Mouse (Mus musculus) thymus, adult 2 months (tissue): ENCODE data around the gene Mfsd4b4. TPM values are rescaled to one million over a fixed set of nuclear protein-coding genes. Genes with fewer than 3 reads are reported as not detected.

Experiments
- DNase-seq: peaks from one replicate; pipeline ENCODE4 v3.0.0; 2021
- H3K27ac ChIP-seq: fragments of 200-500 bp; 2 replicates; pipeline ENCODE4 v1.5.1; 2012; ENCODE audit warnings: low read length, control low read depth; ENCODE audit not compliant: control insufficient read depth, insufficient read depth
- H3K27me3 ChIP-seq: fragments of 200-500 bp; 2 replicates; pipeline ENCODE4 v1.6.1; 2012; ENCODE audit warnings: mild to moderate bottlenecking, low read length, moderate library complexity, mixed read lengths; ENCODE audit not compliant: control insufficient read depth, insufficient read depth
- H3K36me3 ChIP-seq: fragments of 200-500 bp; 2 replicates; pipeline ENCODE4 v1.6.1; 2012; ENCODE audit warnings: mild to moderate bottlenecking, low read length, moderate library complexity; ENCODE audit not compliant: control insufficient read depth, insufficient read depth
- H3K4me1 ChIP-seq: fragments of 200-500 bp; replicated peaks from 2 replicates; pipeline ENCODE4 v1.6.1; 2012; ENCODE audit warnings: low read length; ENCODE audit not compliant: control insufficient read depth, insufficient read depth
- H3K4me3 ChIP-seq: fragments of 200-500 bp; 2 replicates; pipeline ENCODE4 v1.5.1; 2012; ENCODE audit warnings: mild to moderate bottlenecking, low read length, control low read depth, moderate library complexity; ENCODE audit not compliant: control insufficient read depth, insufficient read depth
- CTCF ChIP-seq: fragments of 200-500 bp; IDR thresholded peaks from 2 replicates; pipeline ENCODE4 v1.5.1; 2012; ENCODE audit warnings: mild to moderate bottlenecking, control low read depth, low read length, moderate library complexity, borderline replicate concordance; ENCODE audit not compliant: control insufficient read depth, poor library complexity, insufficient read depth; ENCODE audit errors: extremely low read depth
- POLR2A ChIP-seq: fragments of 200-500 bp; IDR thresholded peaks from 2 replicates; pipeline ENCODE4 v1.6.1; 2012; ENCODE audit warnings: mild to moderate bottlenecking, low read length, control low read depth, moderate library complexity; ENCODE audit not compliant: control insufficient read depth, poor library complexity, insufficient read depth; ENCODE audit errors: extremely low read depth
- WGBS: fragments of 180-500 bp; shearing (Covaris S2); methylation state at CpG from one replicate; pipeline ENCODE4 v1.1.7; 2018; 5-methylcytosine and 5-hydroxymethylcytosine counted together
- polyA plus RNA-seq: library from polyadenylated mRNA; depleted of rRNA; stranded (reverse); fragments of >200 nt; gene quantifications from 2 replicates; pipeline ENCODE4 v1.2.3, GENCODE M21; 2012

Mfsd4b4 gene
- polyA plus RNA-seq, 1 experiment = 4.9 TPM

DNA sequence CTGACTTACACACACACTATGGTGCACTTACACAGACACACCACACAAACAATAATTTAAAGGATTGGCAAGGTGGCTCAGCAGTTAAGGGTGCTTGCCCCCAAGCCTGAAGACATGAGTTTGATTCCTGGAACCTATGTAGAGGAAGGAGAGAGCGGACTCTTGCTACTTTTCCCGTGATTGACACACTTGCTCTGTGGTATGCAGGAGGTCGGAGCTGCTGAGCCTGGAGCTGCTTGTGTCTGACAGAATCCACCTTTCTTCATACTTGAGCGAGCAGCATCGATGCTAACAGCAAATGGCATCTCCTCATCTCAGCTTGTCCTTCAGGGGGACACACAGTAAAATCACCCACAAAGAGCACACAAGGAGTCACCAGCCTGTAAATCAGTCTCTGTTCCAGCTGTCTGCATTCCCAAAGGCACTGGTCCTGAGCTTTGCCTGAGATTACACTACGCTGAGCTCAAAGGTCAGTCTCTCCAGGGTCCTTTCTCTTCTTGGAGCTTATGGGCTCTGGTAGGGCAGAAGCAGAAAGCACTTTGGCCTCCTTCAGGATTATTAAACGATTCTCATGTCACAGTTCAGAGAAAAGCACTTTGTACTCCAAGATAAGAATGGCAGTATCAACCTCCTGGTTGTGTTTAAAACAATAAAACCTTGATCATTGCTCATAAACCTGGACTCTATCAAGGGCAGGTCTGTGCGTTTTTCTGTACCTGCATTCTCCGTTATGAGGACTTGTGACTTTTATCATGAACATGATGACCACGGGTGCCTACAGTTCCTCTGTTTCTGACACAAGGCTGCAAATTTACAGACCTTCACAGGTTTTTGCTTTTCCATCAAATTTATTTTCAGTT is 8.0 kb upstream of the Mfsd4b4 start:
- no peak overlapping the region for H3K4me3 ChIP-seq
- TF ChIP-seq CTCF (no peak), POLR2A (no peak)
- H3K36me3 ChIP-seq = no peaks in the 10 kb centered on the region
- no peak overlapping the region for H3K27ac ChIP-seq
- no peaks in the 10 kb centered on the region for H3K27me3 ChIP-seq
- no peak for DNase-seq
- 91% methylated on average over 10 of the region's 10 CpGs for WGBS
- H3K4me1 ChIP-seq = 0 out of 2 replicates have a peak, but pooled peaks cover 6% of the 10 kb centered on the region

DNA sequence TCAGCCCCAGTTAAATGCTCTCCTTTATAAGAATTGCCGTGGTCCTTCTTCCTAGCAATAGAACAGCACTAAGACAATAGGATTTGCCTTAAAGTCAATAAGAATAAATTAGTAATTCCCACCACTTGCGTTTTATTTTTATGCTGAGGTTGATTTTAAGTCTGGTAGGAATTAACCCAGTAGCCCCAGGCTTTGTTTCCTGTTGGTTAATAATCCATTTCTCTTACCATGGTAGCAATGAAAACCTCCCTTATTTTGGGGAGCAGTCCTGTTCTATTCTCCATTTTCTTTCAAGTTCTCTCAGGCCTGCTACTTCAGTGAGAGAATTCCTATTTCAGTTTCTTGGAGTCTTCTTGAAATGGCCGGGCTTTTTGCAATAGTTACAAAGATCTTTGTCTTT is 5.2 kb upstream of the Mfsd4b4 start:
- 95% methylated on average over 3 of the region's 3 CpGs for WGBS
- no peak for DNase-seq

DNA sequence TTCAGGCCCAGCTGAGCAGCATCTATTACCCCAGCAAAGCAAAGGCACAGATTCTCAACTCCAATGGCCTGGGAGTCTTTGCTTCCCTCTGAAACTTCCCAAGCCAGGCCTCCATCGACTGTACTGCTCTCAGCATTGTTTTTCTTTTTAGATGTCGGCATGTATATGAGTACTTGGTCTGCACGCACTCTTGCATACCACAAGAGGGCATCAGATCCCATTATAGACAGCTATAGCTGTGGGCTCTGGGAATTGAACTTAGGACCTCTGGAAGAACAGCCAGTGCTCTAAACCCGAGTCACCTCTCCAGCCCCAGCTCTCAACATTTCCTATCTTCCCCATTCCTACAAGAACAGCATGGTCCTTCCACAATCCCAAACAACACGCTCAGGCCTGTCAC is 2.5 kb downstream of the Mfsd4b4 start:
- Histone ChIP-seq H3K36me3 (no peaks in the 10 kb centered on the region; the same call in 1 of the 2 replicates), H3K27ac (no peak overlapping the region), H3K27me3 (no peaks in the 10 kb centered on the region), H3K4me3 (no peak overlapping the region), H3K4me1 (0 out of 2 replicates have a peak, but pooled peaks cover 4% of the 10 kb centered on the region)
- TF ChIP-seq POLR2A (no peak), CTCF (no peak)
- DNase-seq = no peak
- 96% methylated on average over 5 of the region's 5 CpGs for WGBS

More for the DNA sequence above, 5.2 kb upstream of the Mfsd4b4 start:
- 0 out of 2 replicates have a peak, but pooled peaks cover 5% of the 10 kb centered on the region for H3K4me1 ChIP-seq
- H3K36me3 ChIP-seq = no peaks in the 10 kb centered on the region
- H3K27ac ChIP-seq = no peak overlapping the region
- TF ChIP-seq CTCF = no peak
- TF ChIP-seq POLR2A = no peak
- no peaks in the 10 kb centered on the region for H3K27me3 ChIP-seq
- H3K4me3 ChIP-seq = no peak overlapping the region

DNA sequence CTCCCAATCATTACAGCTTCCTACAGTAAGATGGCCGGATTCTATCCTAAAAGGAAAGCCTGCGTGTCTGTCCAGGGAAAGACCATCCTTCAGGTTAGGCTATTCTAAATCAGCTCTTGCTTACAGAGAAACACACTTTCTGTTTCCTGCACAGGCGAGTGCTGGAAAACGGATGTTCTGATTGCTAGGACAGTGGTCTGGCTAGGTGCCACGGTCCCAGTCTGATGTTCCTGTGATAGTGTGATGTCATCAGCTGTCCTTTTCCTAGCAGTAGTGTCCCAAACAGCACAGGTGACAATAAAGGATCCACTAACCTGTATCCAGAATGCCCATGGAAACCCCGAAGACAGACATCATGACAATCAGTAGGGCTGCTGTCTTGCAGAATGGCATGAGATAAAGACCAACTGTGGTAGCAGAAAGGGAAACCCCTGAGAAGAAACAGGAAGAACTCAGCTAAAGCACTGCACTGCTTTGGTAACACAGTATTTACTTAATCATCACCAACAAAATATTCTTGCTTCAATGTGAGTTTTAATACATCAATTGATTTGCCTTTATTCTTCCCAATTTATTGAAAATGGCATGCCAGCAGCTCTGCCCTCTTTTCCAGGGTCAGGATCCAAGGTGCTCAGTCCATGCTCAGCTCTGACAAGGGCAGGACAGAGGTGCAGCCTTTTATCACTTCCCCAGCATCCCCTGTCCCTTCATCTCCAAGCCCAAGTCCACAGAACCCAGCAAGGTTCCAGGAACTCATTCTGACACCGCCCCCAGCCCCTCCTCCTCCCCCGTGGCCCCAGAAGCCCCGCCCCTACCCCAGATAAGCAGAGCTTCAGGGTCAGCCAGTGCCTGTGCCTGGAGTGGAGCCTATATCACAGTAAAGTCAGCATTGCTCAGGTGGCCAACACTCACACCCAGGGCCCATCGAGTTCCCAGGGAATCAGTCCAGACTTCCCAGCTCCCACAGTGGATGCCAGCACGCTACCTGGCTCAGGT is 5.0 kb downstream of the Mfsd4b4 start:
- WGBS = 65% methylated on average over 11 of the region's 11 CpGs
- Histone ChIP-seq H3K4me1 (0 out of 2 replicates have a peak, but pooled peaks cover 2% of the 10 kb centered on the region), H3K36me3 (no peaks in the 10 kb centered on the region; the same call in 1 of the 2 replicates), H3K27me3 (no peaks in the 10 kb centered on the region), H3K27ac (no peak overlapping the region), H3K4me3 (no peak overlapping the region)
- DNase-seq = no peak
- TF ChIP-seq CTCF (no peak), POLR2A (no peak)

DNA sequence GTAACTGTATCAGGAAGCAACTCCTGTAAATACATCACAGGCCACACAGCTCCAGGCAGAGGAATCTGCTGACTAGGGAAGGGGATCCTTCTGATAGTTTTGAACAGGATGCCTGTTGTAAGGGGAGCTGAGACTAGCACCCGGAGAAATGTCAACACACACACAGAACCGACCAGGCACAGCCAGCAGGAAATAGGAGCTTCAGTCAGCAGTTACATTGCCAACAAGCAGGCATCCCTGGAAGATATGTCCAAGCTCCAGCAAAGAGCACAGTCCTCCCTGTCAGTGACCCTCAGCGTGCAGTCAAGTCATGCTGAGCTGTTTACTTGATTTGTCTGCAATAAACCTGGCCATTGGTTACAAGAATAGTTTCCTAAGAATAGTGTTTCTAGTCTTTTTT is 10.4 kb downstream of the Mfsd4b4 start:
- no peaks in the 10 kb centered on the region for H3K27me3 ChIP-seq
- WGBS = 88% methylated on average over 3 of the region's 3 CpGs

DNA sequence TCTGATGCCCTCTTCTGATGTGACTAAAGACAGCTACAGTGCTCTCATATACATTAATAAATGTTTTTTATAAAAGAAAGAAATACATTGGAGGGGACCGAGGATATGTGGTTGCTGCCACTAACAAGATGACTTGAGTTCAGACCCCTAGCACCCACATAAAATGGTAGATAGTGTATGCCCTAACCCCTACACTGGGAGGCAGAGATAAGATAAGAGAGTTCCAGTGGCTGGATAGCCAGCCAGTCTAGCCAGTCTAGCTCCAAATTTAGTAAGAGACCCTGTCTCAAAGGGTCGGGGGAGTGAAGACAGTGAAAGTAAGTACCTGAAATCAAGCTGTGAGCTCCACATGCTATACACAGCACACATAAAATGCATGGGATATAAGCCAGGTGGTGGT is 33.5 kb downstream of the Mfsd4b4 start:
- Histone ChIP-seq H3K36me3 (peaks cover 56% of the 10 kb centered on the region), H3K27me3 (no peaks in the 10 kb centered on the region), H3K4me3 (no peak overlapping the region), H3K27ac (no peak overlapping the region), H3K4me1 (no peaks in the 10 kb centered on the region)
- 95% methylated on average over 2 of the region's 2 CpGs for WGBS
- no peak for DNase-seq
- TF ChIP-seq CTCF (no peak), POLR2A (no peak)

More for the DNA sequence above, 10.4 kb downstream of the Mfsd4b4 start:
- Histone ChIP-seq H3K4me3 (no peak overlapping the region), H3K36me3 (no peaks in the 10 kb centered on the region; the same call in 1 of the 2 replicates), H3K4me1 (no peaks in the 10 kb centered on the region), H3K27ac (no peak overlapping the region)
- TF ChIP-seq POLR2A (no peak), CTCF (no peak)
- DNase-seq = no peak
